Mouse (Mus musculus) G1E (cell line): Measurements from ENCODE around the gene Adh7. TPM values are rescaled to one million over a fixed set of nuclear protein-coding genes. Genes with fewer than 3 reads are reported as not detected.

Source experiments
- ATAC-seq: 2 replicates; pipeline ENCODE4 v1.8.0; 2016; ENCODE audit warnings: mild to moderate bottlenecking; ENCODE audit not compliant: insufficient number of reproducible peaks, poor library complexity, low FRiP score, severe bottlenecking; ENCODE audit errors: extremely low read depth
- DNase-seq: peaks from one replicate; pipeline ENCODE4 v3.0.0; 2012; ENCODE audit warnings: low spot score
- H3K27me3 ChIP-seq: 2 replicates; pipeline ENCODE4 v1.6.1; 2012; ENCODE audit warnings: mild to moderate bottlenecking, low read length, inconsistent platforms; ENCODE audit not compliant: insufficient read depth
- H3K36me3 ChIP-seq: replicated peaks from 2 replicates; pipeline ENCODE3; 2012; ENCODE audit warnings: mild to moderate bottlenecking, inconsistent platforms
- H3K4me1 ChIP-seq: 2 replicates; pipeline ENCODE4 v1.6.1; 2012; ENCODE audit warnings: low read depth, low read length, inconsistent platforms, mixed read lengths; ENCODE audit not compliant: insufficient read depth
- H3K4me3 ChIP-seq: 2 replicates; pipeline ENCODE4 v1.5.1; 2012; ENCODE audit warnings: low read depth, mild to moderate bottlenecking, inconsistent platforms, low read length, moderate library complexity, mixed read lengths
- H3K9me3 ChIP-seq: replicated peaks from 2 replicates; pipeline ENCODE4 v1.6.1; 2012; ENCODE audit warnings: inconsistent platforms
- CTCF ChIP-seq: IDR thresholded peaks from 2 replicates; pipeline ENCODE4 v1.5.1; 2012; ENCODE audit warnings: low read depth, low read length, inconsistent platforms, mixed read lengths
- GATA1 ChIP-seq: IDR thresholded peaks from 2 replicates; pipeline ENCODE4 v1.6.1; 2012; ENCODE audit warnings: borderline replicate concordance, low read length, inconsistent platforms, mixed read lengths
- GATA2 ChIP-seq: IDR thresholded peaks from 2 replicates; pipeline ENCODE4 v1.6.1; 2012; ENCODE audit warnings: low read depth, low read length, inconsistent platforms, borderline replicate concordance
- POLR2AphosphoS5 ChIP-seq: IDR thresholded peaks from 2 replicates; pipeline ENCODE4 v1.6.1; 2012; ENCODE audit warnings: low read depth, low read length, inconsistent platforms; ENCODE audit not compliant: insufficient replicate concordance
- TAL1 ChIP-seq: conservative IDR thresholded peaks from 2 replicates; pipeline ENCODE4 v1.6.1; 2012; ENCODE audit warnings: low read depth, low read length, inconsistent platforms, mixed read lengths
- polyA plus RNA-seq: library from polyadenylated mRNA; stranded (reverse); fragments of >175 nt; gene quantifications from 2 replicates; pipeline ENCODE4 v1.2.3, GENCODE M21; 2012
- total RNA-seq, 2 experiments: library from RNA; stranded (forward) in 1 of 2; stranded (reverse) in 1 of 2; fragments of 200-1000 nt in 1 of 2; fragments of >200 nt in 1 of 2; fragmentation: Nextera tagmentation in 1 of 2; gene quantifications; 2 replicates each; pipeline ENCODE4 v1.2.3; 2014 to 2017

Gene Adh7
- total and polyA plus RNA-seq, 3 experiments, result 0.05 TPM; not detected in 2

DNA sequence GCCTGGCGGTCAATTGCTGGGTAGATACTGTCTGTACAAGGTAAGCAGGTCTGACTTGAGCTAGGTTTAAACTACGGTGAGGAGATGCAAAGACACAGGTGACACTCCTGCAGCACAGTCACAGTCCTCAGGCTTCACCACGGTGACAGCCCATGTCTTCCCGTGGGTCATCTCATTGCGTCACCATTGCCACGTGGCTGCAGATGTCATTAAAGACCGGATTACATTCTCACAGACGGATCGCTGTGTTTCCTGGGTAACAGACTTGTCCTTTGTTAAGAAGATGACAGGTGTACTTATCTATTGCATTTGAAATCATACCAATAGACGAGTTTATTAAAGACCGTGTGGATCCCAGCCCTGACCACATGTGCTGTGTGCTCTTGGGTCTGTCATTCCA, 3.6 kb downstream of the Adh7 start:
- no peak for TF ChIP-seq POLR2AphosphoS5
- TF ChIP-seq GATA2, result no peak
- Histone ChIP-seq H3K4me1 (no peaks in the 10 kb centered on the region), H3K9me3 (no peaks in the 10 kb centered on the region), H3K36me3 (no peaks in the 10 kb centered on the region), H3K27me3 (peaks cover 5% of the 10 kb centered on the region; the same call in 1 of the 2 replicates), H3K4me3 (no peak overlapping the region)
- no peak for DNase-seq
- ATAC-seq, result no peak

DNA sequence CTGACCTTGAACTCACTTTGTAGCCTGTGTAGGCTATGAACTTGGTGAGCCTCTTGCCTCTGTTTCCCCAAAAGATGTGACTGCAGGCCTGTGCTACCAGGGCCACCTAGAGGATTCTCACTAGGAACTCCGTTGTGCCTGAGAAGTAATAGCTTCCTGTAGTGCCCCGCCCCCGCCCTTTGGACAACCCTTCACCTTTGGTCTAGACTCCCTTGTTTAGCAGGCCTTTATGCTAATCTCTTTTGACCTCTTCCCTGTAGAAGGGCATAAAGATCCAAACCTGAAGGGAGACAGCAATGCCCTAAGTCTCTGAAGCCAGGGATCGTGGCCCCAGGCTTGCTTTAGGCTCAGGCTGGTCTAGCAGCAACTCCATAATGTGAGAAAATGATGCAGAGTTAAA, 5.0 kb downstream of the Adh7 start:
- H3K4me3 ChIP-seq, result no peak overlapping the region
- DNase-seq, result no peak

DNA sequence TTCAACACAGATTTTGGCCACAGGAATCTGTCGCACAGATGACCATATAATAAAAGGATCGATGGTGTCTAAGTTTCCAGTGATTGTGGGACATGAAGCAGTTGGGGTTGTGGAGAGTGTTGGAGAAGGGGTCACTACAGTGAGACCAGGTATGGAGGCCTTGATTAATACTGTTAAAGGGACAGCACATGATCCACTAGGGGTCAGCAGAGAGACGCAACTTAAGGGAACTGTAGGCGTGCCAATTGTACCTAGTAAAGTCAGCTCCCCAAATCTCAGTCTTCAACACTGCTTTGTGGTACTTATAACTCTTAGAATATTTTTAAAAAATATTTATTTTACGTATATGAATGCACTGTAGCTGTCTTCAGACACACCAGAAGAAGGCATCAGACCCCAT, 5.4 kb downstream of the Adh7 start:
- ATAC-seq (no peak), DNase-seq (peak; percentile 19)
- no peak overlapping the region for H3K4me3 ChIP-seq
- TF ChIP-seq CTCF, result peak; percentile 51
- no peak for TF ChIP-seq TAL1
- no peaks in the 10 kb centered on the region for H3K4me1 ChIP-seq
- H3K36me3 ChIP-seq, result no peaks in the 10 kb centered on the region
- peaks cover 5% of the 10 kb centered on the region; the same call in 1 of the 2 replicates for H3K27me3 ChIP-seq
- no peaks in the 10 kb centered on the region for H3K9me3 ChIP-seq

More for the DNA sequence above, 5.0 kb downstream of the Adh7 start:
- TF ChIP-seq TAL1, result no peak
- no peak for TF ChIP-seq CTCF
- no peak for TF ChIP-seq GATA1
- no peak for TF ChIP-seq POLR2AphosphoS5
- no peak for TF ChIP-seq GATA2
- H3K9me3 ChIP-seq, result no peaks in the 10 kb centered on the region
- no peaks in the 10 kb centered on the region for H3K4me1 ChIP-seq
- no peaks in the 10 kb centered on the region for H3K36me3 ChIP-seq
- ATAC-seq, result no peak
- H3K27me3 ChIP-seq, result peaks cover 5% of the 10 kb centered on the region; the same call in 1 of the 2 replicates

DNA sequence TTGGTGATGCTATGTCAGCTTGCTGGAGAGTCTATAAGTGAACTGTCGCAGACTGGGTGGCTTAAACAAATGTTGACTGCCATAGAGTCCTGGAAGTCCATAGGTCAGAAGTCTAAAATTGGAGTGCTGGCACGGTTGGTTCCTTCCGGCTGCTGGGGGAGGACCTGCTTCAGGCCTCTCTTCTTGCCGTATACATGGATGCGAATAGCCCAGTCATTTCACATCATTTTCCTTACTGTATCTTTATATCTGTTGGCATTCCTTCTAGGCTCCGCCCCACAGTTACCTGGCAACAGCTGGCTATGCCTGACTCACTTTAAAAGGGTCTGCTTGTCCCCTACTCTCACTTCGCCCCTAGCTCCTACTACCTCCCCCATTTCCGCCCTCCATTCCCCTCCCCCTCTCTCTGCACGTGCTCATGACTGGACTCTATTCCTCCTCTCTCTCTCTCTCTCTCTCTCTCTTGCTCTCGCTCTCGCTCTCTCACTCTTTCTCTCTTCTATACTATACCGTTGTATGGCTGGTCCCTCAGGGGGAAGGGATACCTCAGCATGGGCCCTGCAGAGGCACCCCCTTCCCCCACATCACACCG, 6.9 kb downstream of the Adh7 start:
- TF ChIP-seq GATA2 (no peak), TAL1 (no peak), CTCF (no peak), POLR2AphosphoS5 (no peak), GATA1 (no peak)
- no peak for DNase-seq
- Histone ChIP-seq H3K36me3 (no peaks in the 10 kb centered on the region), H3K9me3 (no peaks in the 10 kb centered on the region), H3K4me1 (no peaks in the 10 kb centered on the region), H3K4me3 (no peak overlapping the region), H3K27me3 (peaks cover 5% of the 10 kb centered on the region; the same call in 1 of the 2 replicates)
- no peak for ATAC-seq

DNA sequence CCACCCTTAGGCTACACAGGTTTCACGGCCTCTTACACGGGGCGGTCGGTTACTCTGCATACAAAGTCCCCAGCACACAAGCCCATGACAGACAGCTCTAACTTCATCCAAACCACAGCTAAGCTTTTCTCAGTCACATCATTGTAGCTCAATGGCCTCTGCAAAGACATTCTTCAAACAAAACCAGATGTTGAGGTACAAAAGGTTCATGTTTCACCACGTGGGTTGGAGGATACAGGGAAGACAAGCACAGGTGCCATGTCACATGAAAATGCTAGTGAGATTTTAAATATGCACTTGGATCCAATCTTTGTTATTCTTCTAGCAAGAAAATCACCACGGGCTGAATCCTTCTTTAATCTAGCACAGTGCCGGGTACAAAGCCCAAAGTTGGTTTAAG, 7.8 kb downstream of the Adh7 start:
- no peaks in the 10 kb centered on the region for H3K4me1 ChIP-seq
- no peak overlapping the region for H3K4me3 ChIP-seq
- H3K27me3 ChIP-seq, result peaks cover 9% of the 10 kb centered on the region; the same call in 1 of the 2 replicates
- no peak for DNase-seq
- no peaks in the 10 kb centered on the region for H3K36me3 ChIP-seq
- TF ChIP-seq GATA2, result no peak
- no peak for TF ChIP-seq POLR2AphosphoS5
- TF ChIP-seq TAL1, result no peak
- TF ChIP-seq CTCF, result no peak
- no peak for TF ChIP-seq GATA1
- no peaks in the 10 kb centered on the region for H3K9me3 ChIP-seq
- ATAC-seq, result no peak

DNA sequence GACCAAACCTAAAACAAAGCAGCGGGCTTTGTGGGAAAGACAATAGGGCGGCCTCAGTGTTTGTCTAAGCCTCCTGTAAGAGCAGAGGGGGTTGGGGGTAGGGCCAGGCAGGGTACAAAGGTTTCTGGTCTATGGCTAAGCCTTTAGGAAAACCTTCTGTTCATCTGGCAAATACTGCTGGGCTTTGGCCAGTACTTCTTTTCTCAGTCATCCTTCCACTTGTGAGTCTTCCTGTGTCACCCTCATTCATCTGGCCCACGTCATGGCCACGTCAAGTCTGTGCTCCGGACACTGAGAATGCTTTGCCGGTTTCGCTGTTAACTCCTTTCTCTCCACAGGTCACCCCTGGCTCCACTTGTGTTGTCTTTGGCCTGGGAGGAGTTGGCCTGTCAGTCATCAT, 8.3 kb downstream of the Adh7 start:
- H3K36me3 ChIP-seq, result no peaks in the 10 kb centered on the region
- H3K4me3 ChIP-seq, result no peak overlapping the region
- no peak for DNase-seq

DNA sequence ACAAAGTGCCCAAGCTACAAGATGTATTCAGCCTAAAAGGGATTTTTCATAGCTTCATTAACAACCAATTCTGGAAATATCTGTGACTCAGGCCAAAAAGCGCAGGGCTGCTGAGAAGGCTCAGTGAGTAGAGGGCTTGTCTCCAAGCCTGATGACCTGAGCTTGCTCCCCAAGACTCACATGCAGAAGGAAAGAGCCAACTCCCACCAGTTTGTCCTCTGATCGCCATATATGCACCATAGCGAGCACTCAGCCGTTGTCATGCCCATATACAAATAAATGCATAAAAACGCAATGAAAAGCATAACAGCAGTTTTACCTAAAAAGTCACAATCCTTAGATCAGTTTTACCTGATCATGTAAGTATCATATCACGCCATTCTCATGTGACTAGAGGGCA, 8.9 kb downstream of the Adh7 start:
- no peaks in the 10 kb centered on the region for H3K9me3 ChIP-seq
- H3K36me3 ChIP-seq, result no peaks in the 10 kb centered on the region
- H3K4me1 ChIP-seq, result no peaks in the 10 kb centered on the region
- no peak for ATAC-seq
- peaks cover 10% of the 10 kb centered on the region; the same call in 1 of the 2 replicates for H3K27me3 ChIP-seq
- no peak overlapping the region for H3K4me3 ChIP-seq
- DNase-seq, result no peak
- no peak for TF ChIP-seq CTCF

More for the DNA sequence above, 8.3 kb downstream of the Adh7 start:
- Histone ChIP-seq H3K9me3 (no peaks in the 10 kb centered on the region), H3K27me3 (peaks cover 10% of the 10 kb centered on the region; the same call in 1 of the 2 replicates), H3K4me1 (no peaks in the 10 kb centered on the region)
- ATAC-seq, result no peak
- TF ChIP-seq CTCF (no peak), GATA2 (no peak), TAL1 (no peak), POLR2AphosphoS5 (no peak), GATA1 (no peak)
